Mouse (Mus musculus) spleen, adult 2 months (tissue): Measurements from ENCODE around the gene Lrp8. TPM values are rescaled to one million over a fixed set of nuclear protein-coding genes. Genes with fewer than 3 reads are reported as not detected.
A peak's percentile ranks its signal among the peaks of the same experiment; 100 is the strongest.

Experiments used
- DNase-seq, 2 experiments: peaks; one replicate each; pipeline versions ENCODE4 v3.0.0 to v3.0.0-alpha.2; 2012 to 2021; ENCODE audit warnings: low spot score in 2 of 2, low read depth in 1 of 2
- H3K27ac ChIP-seq: fragments of 200-500 bp; 2 replicates; pipeline ENCODE4 v1.5.1; 2012; ENCODE audit warnings: low read length, inconsistent platforms; ENCODE audit not compliant: insufficient read depth
- H3K27me3 ChIP-seq: fragments of 200-500 bp; 2 replicates; pipeline ENCODE4 v1.6.1; 2012; ENCODE audit warnings: mild to moderate bottlenecking, moderate library complexity, low read length, inconsistent platforms; ENCODE audit not compliant: control insufficient read depth, insufficient read depth
- H3K36me3 ChIP-seq: fragments of 200-500 bp; 2 replicates; pipeline ENCODE4 v1.6.1; 2012; ENCODE audit warnings: mild to moderate bottlenecking, low read length, inconsistent platforms; ENCODE audit not compliant: control insufficient read depth, insufficient read depth
- H3K4me1 ChIP-seq: fragments of 200-500 bp; 2 replicates; pipeline ENCODE4 v1.6.1; 2011; ENCODE audit warnings: inconsistent platforms; ENCODE audit not compliant: control insufficient read depth, insufficient read depth, insufficient read length
- H3K4me3 ChIP-seq: fragments of 200-500 bp; 2 replicates; pipeline ENCODE4 v1.5.1; 2011; ENCODE audit warnings: mild to moderate bottlenecking, inconsistent platforms; ENCODE audit not compliant: insufficient read depth, insufficient read length; ENCODE audit errors: extremely low read depth
- CTCF ChIP-seq: fragments of 200-500 bp; IDR thresholded peaks from 2 replicates; pipeline ENCODE4 v1.5.1; 2011; ENCODE audit warnings: mild to moderate bottlenecking, inconsistent platforms; ENCODE audit not compliant: insufficient read depth, insufficient read length, insufficient replicate concordance; ENCODE audit errors: extremely low read depth
- POLR2A ChIP-seq: fragments of 200-500 bp; IDR thresholded peaks from 2 replicates; pipeline ENCODE4 v1.6.1; 2011; ENCODE audit warnings: low read depth, low read length, inconsistent platforms
- WGBS: fragments of 180-500 bp; shearing (Covaris S2); methylation state at CpG from one replicate; pipeline ENCODE4 v1.1.7; 2018; 5-methylcytosine and 5-hydroxymethylcytosine counted together
- polyA plus RNA-seq: library from polyadenylated mRNA; depleted of rRNA; stranded (reverse); fragments of >200 nt; gene quantifications from 2 replicates; pipeline ENCODE4 v1.2.3, GENCODE M21; 2012

Gene Lrp8
- polyA plus RNA-seq, 1 experiment, result 7.4 TPM

DNA sequence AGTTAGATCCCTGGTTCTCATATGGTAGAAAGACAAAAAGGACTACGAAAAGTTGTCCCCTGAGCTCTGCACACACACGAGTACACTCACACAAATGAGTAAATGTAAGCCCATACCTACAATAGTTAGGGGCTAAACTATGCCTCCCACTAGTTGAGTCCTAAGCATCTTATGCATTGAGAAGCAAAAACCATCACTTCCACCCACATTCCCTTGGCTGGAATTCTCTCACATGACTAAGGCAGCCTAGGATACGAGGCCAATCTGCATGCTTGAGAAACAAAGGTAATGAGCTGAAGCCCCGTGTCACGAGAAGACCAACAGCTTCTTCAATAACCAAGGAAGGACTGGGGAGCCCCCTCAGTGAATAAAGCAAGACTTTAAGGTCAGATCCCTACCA lies 35.9 kb upstream of the Lrp8 start:
- Histone ChIP-seq H3K4me1 (no peaks in the 10 kb centered on the region), H3K27me3 (no peaks in the 10 kb centered on the region), H3K27ac (no peak overlapping the region), H3K4me3 (no peak overlapping the region), H3K36me3 (no peaks in the 10 kb centered on the region)
- TF ChIP-seq POLR2A (no peak), CTCF (no peak)
- no peak for DNase-seq
- WGBS, result 90% methylated on average over 5 of the region's 5 CpGs

DNA sequence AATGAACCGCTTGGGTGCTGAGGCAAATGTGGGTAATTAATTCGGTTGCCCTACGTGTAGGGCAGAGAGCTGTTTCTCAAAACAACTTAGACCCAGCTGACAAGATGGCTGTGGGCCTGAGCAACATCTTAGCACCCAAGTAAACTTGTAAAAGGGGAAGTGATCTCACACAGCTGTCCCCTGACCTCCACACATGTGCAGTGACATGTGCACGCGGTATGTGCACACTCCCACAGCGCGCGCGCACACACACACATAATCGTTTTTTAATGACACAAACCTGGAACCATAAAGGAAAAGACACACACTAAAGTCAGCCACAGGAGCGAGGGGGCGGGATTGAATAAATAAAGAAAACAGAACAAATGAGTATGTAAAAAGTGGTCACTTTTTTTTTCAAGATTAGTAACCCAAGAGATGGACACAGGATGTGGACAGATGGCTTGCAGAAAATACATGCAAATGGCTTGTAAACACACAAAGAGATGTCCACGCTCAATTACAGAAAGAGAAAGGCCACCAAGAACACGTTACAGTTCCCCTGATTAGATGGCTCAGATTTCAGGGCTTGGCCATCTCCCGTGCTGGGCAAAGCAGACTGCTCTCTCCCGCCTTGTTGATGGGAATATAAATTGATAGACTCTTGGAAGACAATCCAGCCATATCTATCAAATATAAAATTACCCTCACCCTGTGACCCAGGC lies 29.8 kb upstream of the Lrp8 start:
- WGBS, result 87% methylated on average over 16 of the region's 16 CpGs
- no peaks in the 10 kb centered on the region for H3K27me3 ChIP-seq
- H3K27ac ChIP-seq, result no peak overlapping the region
- H3K4me1 ChIP-seq, result peaks cover under 1% of the 10 kb centered on the region; the same call in 1 of the 2 replicates
- TF ChIP-seq POLR2A (no peak), CTCF (no peak)
- H3K36me3 ChIP-seq, result no peaks in the 10 kb centered on the region
- no peak overlapping the region for H3K4me3 ChIP-seq
- DNase-seq, result no peak

DNA sequence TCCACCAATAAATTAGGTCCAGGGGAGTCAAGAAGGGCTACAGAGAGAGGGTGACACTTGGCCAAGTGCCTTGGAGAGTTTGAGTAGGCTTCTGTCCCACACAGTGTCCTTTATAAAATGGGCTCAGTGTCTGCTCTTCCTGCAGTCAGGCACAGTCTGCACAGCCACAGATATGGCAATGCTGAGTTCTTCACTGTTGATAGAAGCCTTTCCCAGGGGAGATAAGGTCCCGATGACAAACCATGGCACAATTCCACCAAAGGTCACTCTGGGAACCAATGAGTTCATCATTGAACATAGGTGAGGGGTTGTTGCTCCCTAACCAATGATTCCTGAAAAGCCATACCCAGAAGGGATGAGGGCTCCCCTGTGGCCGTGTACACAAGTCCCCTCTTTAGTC lies 27.2 kb upstream of the Lrp8 start:
- 76% methylated on average over 2 of the region's 2 CpGs for WGBS
- TF ChIP-seq CTCF (no peak), POLR2A (no peak)
- DNase-seq, result no peak
- peaks cover 7% of the 10 kb centered on the region; the same call in 1 of the 2 replicates for H3K4me1 ChIP-seq
- H3K27me3 ChIP-seq, result no peaks in the 10 kb centered on the region
- H3K36me3 ChIP-seq, result no peaks in the 10 kb centered on the region
- H3K4me3 ChIP-seq, result no peak overlapping the region
- H3K27ac ChIP-seq, result no peak overlapping the region

DNA sequence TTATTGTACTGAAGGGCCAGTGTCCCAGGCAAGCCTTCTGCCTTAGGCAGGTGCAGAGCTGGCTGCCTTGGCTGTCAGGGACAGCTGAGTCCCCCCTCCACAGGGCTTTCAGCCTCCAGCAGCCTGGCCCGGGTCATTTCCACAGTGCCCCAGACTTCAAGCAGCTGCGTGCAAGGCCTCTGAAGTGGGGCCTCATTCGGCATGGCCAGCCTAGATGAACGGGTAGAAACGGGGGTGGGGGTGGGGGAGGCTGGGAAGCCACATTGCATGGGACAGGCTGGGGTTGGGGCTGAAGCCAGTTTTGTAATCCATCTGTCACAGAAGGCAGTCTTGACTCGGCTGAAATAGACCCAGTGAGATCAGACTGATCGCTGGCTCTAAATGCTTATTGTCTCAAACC lies 26.4 kb upstream of the Lrp8 start:
- Histone ChIP-seq H3K27me3 (no peaks in the 10 kb centered on the region), H3K4me1 (peaks cover 7% of the 10 kb centered on the region; the same call in 1 of the 2 replicates), H3K36me3 (no peaks in the 10 kb centered on the region), H3K4me3 (no peak overlapping the region), H3K27ac (no peak overlapping the region)
- no peak for DNase-seq
- TF ChIP-seq CTCF (no peak), POLR2A (no peak)
- WGBS, result 76% methylated on average over 7 of the region's 7 CpGs

DNA sequence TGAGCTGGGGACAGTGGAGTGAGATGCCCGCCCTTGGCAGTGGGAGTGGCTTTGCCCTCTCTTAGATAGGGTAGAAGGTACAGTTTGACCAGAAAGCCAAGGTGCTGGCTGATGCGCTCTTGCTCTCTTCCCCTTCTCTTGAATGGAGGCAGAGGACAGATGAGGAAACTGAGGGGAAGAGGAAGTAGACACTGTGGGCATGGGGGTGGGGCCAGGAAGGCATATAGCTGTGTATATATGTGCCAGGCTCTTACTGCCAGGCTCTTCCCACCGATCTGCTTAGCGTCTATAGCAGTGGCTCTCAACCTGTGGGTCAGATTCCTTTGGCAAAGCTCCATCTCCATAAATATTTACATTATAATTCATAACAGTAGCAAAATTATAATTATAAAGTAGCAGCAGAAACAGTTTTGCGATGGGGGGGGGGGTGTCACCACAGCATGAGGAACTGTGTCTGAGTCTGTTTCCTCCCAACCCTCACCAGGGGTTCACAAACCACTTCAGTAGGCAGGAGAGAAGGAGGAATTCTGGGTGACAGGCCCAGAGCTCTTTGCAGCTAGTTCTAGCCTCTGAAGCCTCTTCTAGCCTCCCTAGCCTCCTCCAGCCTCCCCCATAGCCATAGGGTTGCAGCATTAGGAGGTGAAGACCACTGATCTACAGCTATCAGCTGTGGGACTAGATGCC lies 24.9 kb upstream of the Lrp8 start:
- no peaks in the 10 kb centered on the region for H3K36me3 ChIP-seq
- 31% methylated on average over 5 of the region's 5 CpGs for WGBS
- TF ChIP-seq CTCF (no peak), POLR2A (no peak)
- peaks cover 7% of the 10 kb centered on the region; the same call in 1 of the 2 replicates for H3K4me1 ChIP-seq
- no peaks in the 10 kb centered on the region for H3K27me3 ChIP-seq
- DNase-seq, result peak in 1 of 2 experiments; percentile 58
- H3K4me3 ChIP-seq, result no peak overlapping the region
- H3K27ac ChIP-seq, result peak overlapping the region; percentile 8; the same call in 1 of the 2 replicates

DNA sequence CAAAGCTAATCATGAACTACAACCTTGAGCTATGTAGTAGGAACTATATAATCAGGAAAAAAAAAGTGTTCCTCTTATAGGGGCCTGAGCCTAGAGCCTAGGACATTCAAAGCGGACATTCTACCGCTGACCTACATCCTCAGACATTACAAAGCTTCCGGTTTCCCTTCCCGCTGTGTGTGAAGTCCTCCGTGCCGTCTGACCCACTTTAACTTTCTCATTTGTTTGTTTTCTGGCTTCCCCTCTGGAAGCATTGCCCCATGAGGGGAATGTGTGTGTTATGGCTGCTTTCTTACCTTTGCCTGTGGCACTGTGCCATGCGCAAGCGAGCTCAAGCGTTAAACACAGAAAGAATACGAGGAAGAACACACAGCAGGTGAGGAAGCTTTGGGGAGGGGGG lies 18.5 kb upstream of the Lrp8 start:
- no peak overlapping the region for H3K4me3 ChIP-seq
- no peaks in the 10 kb centered on the region for H3K36me3 ChIP-seq
- no peak for DNase-seq
- TF ChIP-seq POLR2A (no peak), CTCF (no peak)
- H3K27me3 ChIP-seq, result no peaks in the 10 kb centered on the region
- 52% methylated on average over 10 of the region's 10 CpGs for WGBS
- no peak overlapping the region for H3K27ac ChIP-seq
- peaks cover 2% of the 10 kb centered on the region; the same call in 1 of the 2 replicates for H3K4me1 ChIP-seq

DNA sequence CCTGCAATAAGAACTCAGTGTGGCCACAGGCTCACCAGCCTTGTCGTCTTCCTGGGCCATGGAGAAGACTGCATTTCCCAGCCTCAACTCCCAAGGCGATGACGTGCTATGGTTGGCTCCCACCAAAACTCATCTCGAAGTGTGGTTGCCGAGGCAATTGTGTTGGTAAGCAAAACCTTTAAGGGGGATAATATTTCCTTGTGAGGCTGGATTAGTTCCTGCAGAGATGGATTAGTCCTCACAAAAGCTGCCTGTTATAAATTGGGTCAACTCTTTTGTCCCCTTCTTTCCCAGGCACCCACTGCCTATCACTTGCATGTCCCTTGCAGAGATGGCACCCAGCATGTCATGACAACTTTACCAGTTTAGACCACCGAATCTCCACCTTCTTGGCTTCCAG lies 13.2 kb upstream of the Lrp8 start:
- no peak for DNase-seq
- H3K27me3 ChIP-seq, result no peaks in the 10 kb centered on the region
- WGBS, result 96% methylated on average over 6 of the region's 6 CpGs
- H3K4me1 ChIP-seq, result peaks cover 2% of the 10 kb centered on the region; the same call in 1 of the 2 replicates
- H3K4me3 ChIP-seq, result no peak overlapping the region
- TF ChIP-seq POLR2A (no peak), CTCF (no peak)
- H3K36me3 ChIP-seq, result no peaks in the 10 kb centered on the region
- H3K27ac ChIP-seq, result no peak overlapping the region
